Mouse (Mus musculus): Measurements from ENCODE around the gene Exosc6. TPM values are rescaled to one million over a fixed set of nuclear protein-coding genes. Genes with fewer than 3 reads are reported as not detected.
"Not testable (repeated sequence)": the region's sequence is repeated elsewhere in the genome, so short reads cannot be mapped to it uniquely, and the experiment has no call there.

The Exosc6 gene
- not detected in 2 replicates for polyA plus RNA-seq (2012; rRNA removed)

DNA sequence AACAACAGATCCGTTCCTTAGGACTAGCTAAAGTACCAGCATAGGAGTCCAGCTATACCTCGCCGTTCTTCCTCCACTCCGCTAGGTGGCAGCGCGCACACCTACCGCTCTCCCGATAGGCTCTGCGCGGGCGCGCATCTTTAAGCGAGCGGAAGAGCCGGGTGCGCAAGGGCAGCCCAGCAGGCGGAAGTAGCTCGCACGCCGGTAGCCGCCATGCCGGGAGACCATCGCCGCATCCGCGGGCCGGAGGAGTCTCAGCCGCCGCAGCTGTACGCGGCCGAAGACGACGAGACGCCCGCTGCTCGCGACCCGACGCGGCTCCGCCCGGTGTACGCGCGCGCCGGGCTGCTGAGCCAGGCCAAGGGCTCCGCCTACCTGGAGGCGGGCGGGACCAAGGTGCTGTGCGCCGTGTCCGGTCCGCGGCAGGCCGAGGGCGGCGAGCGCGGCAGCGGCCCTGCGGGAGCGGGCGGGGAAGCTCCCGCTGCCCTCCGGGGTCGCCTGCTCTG is at the start of gene Exosc6:
Gene Exosc6 (plus strand): TSS at position 182 of the 506 bp plus-strand sequence.
- peak; percentile 93 for TF ChIP-seq CTCF (IDR thresholded peaks at IDR 0.05; ENCODE audit: control insufficient read depth, insufficient read depth, insufficient replicate concordance, low read depth, low read length)
- TF ChIP-seq POLR2A (IDR thresholded peaks at IDR 0.05; ENCODE audit: control insufficient read depth, low read depth, low read length), result peak; percentile 60
- H3K27ac ChIP-seq (ENCODE audit: control insufficient read depth, insufficient read depth, low read depth, low read length), result peak within 1 kb of the TSS; percentile 78
- H3K27me3 ChIP-seq (ENCODE audit: control insufficient read depth, insufficient read depth, low read length), result no peaks in the 10 kb centered on the region
- peak within 1 kb of the TSS; percentile 86 for H3K4me3 ChIP-seq (ENCODE audit: control insufficient read depth, low read depth, low read length)
- H3K36me3 ChIP-seq (ENCODE audit: control insufficient read depth, insufficient read depth, low read length), result no peaks in the 10 kb centered on the region; the same call in 1 of the 2 replicates
- peaks cover 7% of the 10 kb centered on the region for H3K4me1 ChIP-seq (ENCODE audit: control insufficient read depth, insufficient read depth, low read length)

DNA sequence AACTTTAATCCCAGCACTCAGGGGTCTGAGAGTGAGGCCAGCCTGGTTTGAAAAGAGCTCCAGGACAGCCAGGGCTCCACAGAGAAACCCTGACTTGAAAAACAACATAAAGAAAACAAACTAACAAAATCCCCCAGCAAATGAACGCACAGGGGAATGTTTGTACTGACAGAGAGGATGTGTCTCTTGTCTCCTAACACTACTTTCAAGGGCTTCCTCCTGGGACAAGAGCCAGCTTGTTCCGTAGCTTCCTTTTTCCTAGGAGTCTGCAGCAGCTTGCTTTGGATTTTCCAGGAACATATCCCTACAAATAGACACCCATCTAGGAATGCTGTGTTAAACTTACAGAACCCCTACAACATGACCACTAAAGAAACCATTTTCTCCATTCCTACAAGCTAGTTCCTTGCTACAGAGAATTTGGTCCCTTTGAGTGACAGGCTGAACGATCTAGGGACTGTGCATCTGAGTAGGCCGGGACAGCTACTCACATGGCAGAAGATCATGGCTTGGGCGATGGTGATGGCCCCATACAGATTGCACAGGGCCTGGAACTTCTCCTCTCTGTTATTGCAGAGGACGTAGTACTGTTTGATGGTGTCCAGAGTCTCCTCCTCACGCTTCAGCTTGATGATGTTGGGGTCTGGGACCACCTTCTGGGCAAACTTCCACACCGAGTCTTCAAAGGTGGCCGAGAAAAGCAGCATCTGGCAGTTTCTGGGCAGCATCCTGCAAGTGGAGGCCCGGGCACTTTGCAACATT is 45.7 kb upstream of the Exosc6 start:
- not testable (repeated sequence) for H3K4me1 ChIP-seq (ENCODE audit: control insufficient read depth, insufficient read depth, low read length); H3K27ac ChIP-seq (ENCODE audit: control insufficient read depth, insufficient read depth, low read depth, low read length); H3K27me3 ChIP-seq (ENCODE audit: control insufficient read depth, insufficient read depth, low read length); H3K4me3 ChIP-seq (ENCODE audit: control insufficient read depth, low read depth, low read length); H3K36me3 ChIP-seq (ENCODE audit: control insufficient read depth, insufficient read depth, low read length)

DNA sequence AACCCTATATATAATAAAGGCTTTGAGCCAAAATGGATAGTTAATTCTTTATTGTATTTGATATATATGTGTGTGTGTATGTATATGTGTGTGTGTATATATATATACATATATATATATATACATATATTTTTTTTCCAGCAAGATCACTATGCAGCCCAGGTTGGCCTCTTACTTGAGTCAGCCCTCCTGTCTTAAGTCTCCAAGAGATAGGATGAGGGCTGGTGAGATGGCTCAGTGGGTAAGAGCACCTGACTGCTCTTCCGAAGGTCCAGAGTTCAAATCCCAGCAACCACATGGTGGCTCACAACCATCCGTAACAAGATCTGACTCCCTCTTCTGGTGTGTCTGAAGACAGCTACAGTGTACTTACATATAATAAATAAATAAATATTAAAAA is 29.5 kb upstream of the Exosc6 start:
- H3K4me3 ChIP-seq (ENCODE audit: control insufficient read depth, low read depth, low read length); H3K4me1 ChIP-seq (ENCODE audit: control insufficient read depth, insufficient read depth, low read length); H3K27ac ChIP-seq (ENCODE audit: control insufficient read depth, insufficient read depth, low read depth, low read length): not testable (repeated sequence)

DNA sequence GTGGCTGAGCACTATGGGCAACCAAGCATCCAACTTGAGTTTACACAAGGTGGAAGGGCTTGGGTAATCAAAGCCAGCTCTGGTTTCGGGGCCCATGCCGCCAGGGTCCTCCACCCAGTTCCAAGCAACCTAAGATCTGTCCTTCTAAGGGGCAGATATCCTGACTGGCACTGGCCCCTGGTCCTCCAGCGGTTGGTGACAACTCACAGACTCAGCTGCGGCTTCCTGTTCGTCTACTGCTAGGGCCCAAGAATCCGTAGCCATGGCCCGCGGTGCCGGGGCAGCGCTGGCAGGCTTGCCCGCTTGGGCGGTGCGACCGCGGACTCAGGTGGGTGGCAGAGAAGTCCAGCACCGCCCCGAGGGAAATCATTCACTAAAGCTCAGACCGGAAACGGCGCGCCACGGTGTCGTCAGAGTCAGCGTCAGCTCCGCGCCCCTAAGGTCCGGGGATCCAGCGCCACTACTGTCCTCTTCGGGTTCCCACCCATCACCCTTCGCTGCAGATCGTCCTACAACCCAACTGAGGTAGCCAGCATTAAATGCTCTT is 28.7 kb upstream of the Exosc6 start:
- Histone ChIP-seq H3K36me3 (ENCODE audit: control insufficient read depth, insufficient read depth, low read length) (peaks cover 7% of the 10 kb centered on the region), H3K4me3 (ENCODE audit: control insufficient read depth, low read depth, low read length) (peak overlapping the region; percentile 93), H3K27me3 (ENCODE audit: control insufficient read depth, insufficient read depth, low read length) (no peaks in the 10 kb centered on the region), H3K27ac (ENCODE audit: control insufficient read depth, insufficient read depth, low read depth, low read length) (peak overlapping the region; percentile 79), H3K4me1 (ENCODE audit: control insufficient read depth, insufficient read depth, low read length) (peaks cover 3% of the 10 kb centered on the region; the same call in 1 of the 2 replicates)
- TF ChIP-seq CTCF (IDR thresholded peaks at IDR 0.05; ENCODE audit: control insufficient read depth, insufficient read depth, insufficient replicate concordance, low read depth, low read length) (no peak), POLR2A (IDR thresholded peaks at IDR 0.05; ENCODE audit: control insufficient read depth, low read depth, low read length) (peak; percentile 75)

More for the DNA sequence above, 29.5 kb upstream of the Exosc6 start:
- not testable (repeated sequence) for H3K27me3 ChIP-seq (ENCODE audit: control insufficient read depth, insufficient read depth, low read length); H3K36me3 ChIP-seq (ENCODE audit: control insufficient read depth, insufficient read depth, low read length)

DNA sequence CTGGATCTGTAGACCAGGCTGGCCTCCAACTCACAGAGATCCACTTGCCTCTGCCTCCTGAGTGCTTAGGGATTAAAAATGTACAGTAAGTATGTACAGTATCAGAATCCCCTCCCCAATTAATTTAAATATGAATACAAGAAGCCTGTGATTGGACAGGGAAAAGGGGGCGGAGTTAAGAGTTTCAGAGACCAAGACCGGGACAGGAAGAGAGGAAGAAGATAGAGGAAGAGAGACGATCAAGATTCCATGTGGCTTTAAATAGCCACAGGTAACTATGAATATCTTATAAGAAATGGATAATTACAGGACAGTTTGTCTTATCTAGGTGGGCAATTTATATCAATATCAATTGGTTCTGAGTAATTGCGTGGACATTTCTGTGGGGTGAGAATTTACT is 26.6 kb upstream of the Exosc6 start:
- TF ChIP-seq POLR2A (IDR thresholded peaks at IDR 0.05; ENCODE audit: control insufficient read depth, low read depth, low read length) (no peak), CTCF (IDR thresholded peaks at IDR 0.05; ENCODE audit: control insufficient read depth, insufficient read depth, insufficient replicate concordance, low read depth, low read length) (no peak)
- Histone ChIP-seq H3K27me3 (ENCODE audit: control insufficient read depth, insufficient read depth, low read length) (no peaks in the 10 kb centered on the region), H3K36me3 (ENCODE audit: control insufficient read depth, insufficient read depth, low read length) (peaks cover 6% of the 10 kb centered on the region), H3K4me1 (ENCODE audit: control insufficient read depth, insufficient read depth, low read length) (peaks cover 5% of the 10 kb centered on the region), H3K4me3 (ENCODE audit: control insufficient read depth, low read depth, low read length) (peak overlapping the region; percentile 85), H3K27ac (ENCODE audit: control insufficient read depth, insufficient read depth, low read depth, low read length) (no peak overlapping the region)

- Histone ChIP-seq H3K4me3 (ENCODE audit: control insufficient read depth, low read depth, low read length) (peak overlapping the region; percentile 85), H3K27me3 (ENCODE audit: control insufficient read depth, insufficient read depth, low read length) (no peaks in the 10 kb centered on the region), H3K36me3 (ENCODE audit: control insufficient read depth, insufficient read depth, low read length) (peaks cover 6% of the 10 kb centered on the region), H3K27ac (ENCODE audit: control insufficient read depth, insufficient read depth, low read depth, low read length) (no peak overlapping the region; the same call in 1 of the 2 replicates), H3K4me1 (ENCODE audit: control insufficient read depth, insufficient read depth, low read length) (peaks cover 5% of the 10 kb centered on the region)
- TF ChIP-seq POLR2A (IDR thresholded peaks at IDR 0.05; ENCODE audit: control insufficient read depth, low read depth, low read length), result no peak
- no peak for TF ChIP-seq CTCF (IDR thresholded peaks at IDR 0.05; ENCODE audit: control insufficient read depth, insufficient read depth, insufficient replicate concordance, low read depth, low read length)
These were observed 26.1 kb upstream of the Exosc6 start for GRCm38 (mm10) chr8:111030045-111030444.

- Histone ChIP-seq H3K4me3 (ENCODE audit: control insufficient read depth, low read depth, low read length) (peak within 1 kb of the TSS; percentile 99), H3K27ac (ENCODE audit: control insufficient read depth, insufficient read depth, low read depth, low read length) (peak within 1 kb of the TSS; percentile 100), H3K36me3 (ENCODE audit: control insufficient read depth, insufficient read depth, low read length) (peaks cover 6% of the 10 kb centered on the region), H3K4me1 (ENCODE audit: control insufficient read depth, insufficient read depth, low read length) (peaks cover 5% of the 10 kb centered on the region), H3K27me3 (ENCODE audit: control insufficient read depth, insufficient read depth, low read length) (no peaks in the 10 kb centered on the region)
- TF ChIP-seq POLR2A (IDR thresholded peaks at IDR 0.05; ENCODE audit: control insufficient read depth, low read depth, low read length), result peak; percentile 68
- TF ChIP-seq CTCF (IDR thresholded peaks at IDR 0.05; ENCODE audit: control insufficient read depth, insufficient read depth, insufficient replicate concordance, low read depth, low read length), result no peak
These were observed 24.6 kb upstream of the Exosc6 start, which contains the start of gene Ddx19b for GRCm38 (mm10) chr8:111031572-111031971. Gene Ddx19b (minus strand): TSS chr8:111031751.

All from testis, adult 2 months (tissue).